Mouse (Mus musculus) fat pad, adult 2 months (tissue): ENCODE measurements around the gene Tax1bp1.

Source experiments
- DNase-seq: peaks from one replicate; pipeline ENCODE4 v3.0.0-alpha.2; 2011; ENCODE audit warnings: low read depth, low spot score; ENCODE audit errors: extremely low read depth

Gene Tax1bp1

DNA sequence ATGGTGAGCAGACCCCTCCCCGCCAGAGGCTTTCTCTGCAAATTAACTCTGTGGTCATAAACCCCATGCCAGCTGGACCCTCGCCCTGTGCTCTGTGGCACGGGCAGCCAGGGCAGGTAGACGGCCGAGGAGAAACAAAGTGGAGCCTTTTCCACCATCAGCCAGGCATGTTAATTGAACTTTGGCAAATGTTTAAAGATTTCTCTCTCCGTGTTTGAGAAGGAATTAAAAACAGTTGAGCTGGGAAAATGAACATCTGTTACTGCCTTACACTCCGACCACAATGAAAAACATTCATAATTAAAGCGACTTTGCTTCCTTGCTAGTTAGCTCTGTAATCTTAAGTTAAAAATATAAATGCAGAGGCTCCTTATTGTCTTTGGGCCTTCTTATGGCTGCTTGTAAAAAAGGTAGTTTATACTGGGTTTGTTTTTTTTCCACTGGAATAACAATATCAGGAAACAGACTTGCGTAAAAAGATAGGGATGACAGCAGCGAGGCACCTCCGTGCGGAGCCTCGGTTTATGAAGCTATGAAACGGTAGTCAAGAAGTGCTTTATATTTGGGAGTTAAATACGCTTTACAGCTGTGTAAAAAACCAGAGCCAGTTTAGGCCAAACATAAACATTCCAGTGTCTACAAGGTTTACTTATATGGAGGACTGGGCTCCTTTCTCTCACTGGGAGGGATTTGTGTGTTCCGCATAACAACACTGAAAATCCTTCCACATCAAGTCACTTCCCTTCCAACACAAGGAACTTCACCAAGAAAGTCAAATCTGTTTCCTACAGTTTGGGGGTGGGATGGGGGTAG lies 81.7 kb downstream of the Tax1bp1 start:
- DNase-seq, result no peak

DNA sequence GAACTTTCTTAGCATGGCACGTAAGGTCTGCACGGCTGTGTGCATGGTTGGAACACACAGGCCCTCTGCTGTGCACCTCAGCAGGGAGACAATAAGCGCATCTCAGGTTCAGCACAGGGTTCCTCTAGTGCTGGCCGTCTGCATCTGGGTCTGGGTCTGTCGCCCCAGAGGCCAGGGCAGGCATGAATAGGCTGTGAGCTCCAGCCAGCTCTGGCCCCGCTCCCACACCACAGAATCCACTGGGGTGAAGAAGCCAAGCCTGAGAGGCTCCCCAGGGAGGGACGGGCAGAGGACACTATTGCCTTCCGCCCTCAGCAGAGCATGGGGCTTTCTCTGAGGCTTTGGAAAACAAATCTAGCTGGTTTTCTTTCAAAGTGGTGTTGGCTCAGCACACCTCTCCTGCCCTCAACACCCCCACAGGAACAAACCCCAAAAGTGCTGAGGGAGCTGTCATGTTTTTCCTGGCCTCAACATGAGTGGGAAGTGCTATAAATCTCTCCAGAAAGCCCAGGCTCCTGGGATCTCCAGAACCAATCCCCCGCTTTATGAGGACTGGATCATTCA lies 82.6 kb downstream of the Tax1bp1 start:
- no peak for DNase-seq

DNA sequence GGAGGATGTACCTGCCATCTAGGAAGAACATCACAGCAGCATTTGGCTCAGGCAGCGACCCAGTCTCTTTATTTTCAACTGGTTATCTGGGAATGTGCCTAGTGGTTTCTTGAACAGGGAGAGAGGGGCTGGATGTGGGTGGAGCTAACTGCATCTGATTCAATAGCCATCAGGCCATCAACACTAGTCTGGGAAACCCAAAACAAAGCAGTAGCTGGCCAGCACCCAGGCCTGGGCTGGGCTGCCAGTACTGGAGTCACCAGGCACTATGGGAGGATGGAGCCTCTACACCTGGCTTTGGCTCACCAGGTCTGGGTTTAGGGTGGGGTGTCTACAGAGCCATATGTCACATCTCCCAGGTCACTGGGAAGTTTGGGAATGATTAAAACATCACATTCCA lies 83.2 kb downstream of the Tax1bp1 start:
- no peak for DNase-seq

DNA sequence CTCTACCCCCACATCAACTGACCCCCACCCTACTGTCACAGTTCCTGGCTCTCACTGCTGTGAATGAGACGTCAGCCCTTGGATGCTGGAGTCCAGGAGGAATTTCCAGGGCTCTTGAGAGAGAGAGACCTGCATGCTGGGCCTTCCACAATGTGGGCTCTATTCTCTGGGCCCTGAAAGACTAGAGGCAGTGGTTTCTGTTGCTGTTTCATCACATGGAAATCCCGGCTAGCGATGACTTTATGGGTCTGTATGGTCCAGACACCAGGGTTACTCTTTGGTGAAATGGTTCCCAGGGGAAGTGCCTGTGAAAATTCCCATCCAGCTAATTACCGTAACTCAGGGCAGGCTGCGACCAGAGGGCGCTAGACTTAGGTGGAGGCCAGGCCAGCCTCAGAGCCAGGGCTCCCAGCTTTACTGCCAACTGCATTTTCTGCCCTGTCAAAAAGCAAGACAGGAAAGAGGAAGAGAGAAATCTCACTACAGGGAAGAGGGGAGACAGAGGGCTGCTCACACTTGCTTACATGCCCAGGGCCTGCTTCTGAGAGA lies 83.8 kb downstream of the Tax1bp1 start:
- no peak for DNase-seq

DNA sequence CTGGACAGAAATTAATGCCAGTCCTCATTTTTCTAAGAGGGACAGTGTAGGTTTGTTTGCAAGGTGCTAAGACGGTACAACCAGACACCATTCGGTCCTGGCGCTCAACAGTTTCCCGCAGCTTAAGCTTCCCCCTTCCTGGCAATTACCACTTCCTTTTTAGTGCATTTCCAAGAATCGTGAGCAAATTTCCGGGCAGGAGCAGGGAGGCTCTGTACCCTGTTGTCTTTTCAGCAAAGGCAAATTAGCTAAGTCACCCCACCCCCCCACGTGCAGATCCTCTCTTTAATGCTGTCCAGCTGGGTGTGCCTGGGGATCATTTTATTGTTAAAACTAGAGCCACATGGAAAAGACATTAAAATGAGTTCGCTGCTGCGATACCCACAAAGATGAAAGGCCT lies 88.7 kb downstream of the Tax1bp1 start:
- no peak for DNase-seq

DNA sequence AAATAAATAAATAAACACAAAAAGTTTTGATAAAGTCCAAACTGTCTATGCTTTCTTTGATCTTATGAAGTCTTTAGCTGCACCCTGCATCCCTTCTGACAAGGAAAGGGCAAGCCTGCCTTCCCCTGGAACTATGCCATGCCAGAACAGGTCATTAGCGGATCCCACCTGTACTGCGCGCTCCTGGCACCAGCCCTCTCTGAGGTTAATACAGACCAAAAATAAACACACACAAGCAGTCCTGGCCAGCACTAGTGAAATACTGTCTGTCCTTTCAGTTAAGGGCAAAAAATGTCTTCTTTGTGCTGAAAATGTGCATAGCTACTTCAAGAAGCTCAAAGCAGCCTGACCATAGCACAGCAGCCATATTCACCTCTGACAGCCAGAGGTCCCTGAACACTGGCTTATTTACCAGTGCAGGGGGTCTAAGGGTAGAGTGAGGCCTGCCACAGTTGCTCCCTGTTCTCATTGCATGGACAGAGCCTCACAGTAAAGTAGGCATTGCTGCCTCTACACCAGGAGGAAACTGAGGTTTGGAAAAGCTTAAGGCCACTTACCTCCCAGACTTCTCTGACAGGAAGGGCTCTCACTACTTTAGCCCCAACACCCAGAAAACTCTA lies 91.8 kb downstream of the Tax1bp1 start:
- no peak for DNase-seq
